9 mouse cellular contexts compared by ENCODE assay signal in the genomic region with DNA sequence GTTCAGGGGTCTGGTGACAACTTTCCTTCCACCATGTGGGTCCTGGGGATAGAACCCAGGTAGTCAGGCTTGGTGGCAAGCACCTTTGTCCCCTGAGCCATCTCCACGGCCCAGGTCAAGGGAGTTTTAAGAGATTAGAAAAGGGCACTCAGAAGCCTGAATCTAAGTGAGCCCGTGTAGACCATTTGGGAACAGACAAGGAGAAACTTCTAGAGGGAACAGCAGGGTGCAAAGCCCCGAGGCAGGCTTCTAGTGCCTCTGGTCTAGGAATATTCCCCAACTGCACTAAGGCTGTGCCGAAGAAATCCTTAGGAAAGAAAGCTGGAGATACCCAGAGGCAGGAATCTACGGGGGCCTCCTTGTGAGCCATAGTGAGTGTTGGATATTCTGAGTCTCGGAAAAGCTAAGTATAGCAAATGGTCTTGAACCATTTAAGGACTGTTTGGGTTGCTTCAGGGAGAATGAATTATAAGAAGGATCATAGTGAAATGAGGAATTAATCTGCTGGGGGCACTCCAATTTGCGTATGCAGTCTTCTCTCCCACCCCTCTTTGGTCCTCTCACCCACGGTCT. TPM values are rescaled to one million over a fixed set of nuclear protein-coding genes. Genes with fewer than 3 reads are reported as not detected.
DNase-seq lines count a peak whose midpoint lies in the region; ATAC-seq and TF ChIP-seq lines count a peak whose summit lies in the region.
"Had no signal": no experiment of that assay in that cellular context is flagged by ENCODE, and none has a peak within 500 bp of the region (broad histone marks: within the 10 kb centered on the region; RNA-seq: fewer than 3 reads in every experiment).

No protein-coding gene starts in this region.

- WGBS in kidney, postnatal 0 days = 52% methylated on average over 8 of the region's 8 CpGs
- WGBS in forebrain, embryonic 12.5 days = 43% methylated on average over 8 of the region's 8 CpGs
- 39% methylated on average over 8 of the region's 8 CpGs for WGBS in hindbrain, postnatal 0 days
- 49% methylated on average over 8 of the region's 8 CpGs for WGBS in neural tube, embryonic 12.5 days
- WGBS in lung, postnatal 0 days = 52% methylated on average over 8 of the region's 8 CpGs

- DNase-seq in kidney, postnatal 0 days (ENCODE audit: low spot score) = no peak
- no peak for DNase-seq in kidney, postnatal 4 days
- DNase-seq in hindbrain, postnatal 0 days (ENCODE audit: low spot score) = no peak
- DNase-seq in thymus, postnatal 14 days = no peak
- no peak for DNase-seq in lung, postnatal 36 days
- no peak for DNase-seq in lung, postnatal 0 days (ENCODE audit: low spot score)

- peaks cover 26% of the 10 kb centered on the region for H3K27me3 ChIP-seq in kidney, postnatal 0 days (ENCODE audit: insufficient read depth, low read length)
- peaks cover 95% of the 10 kb centered on the region for H3K27me3 ChIP-seq in forebrain, embryonic 12.5 days
- H3K27me3 ChIP-seq in hindbrain, postnatal 0 days (ENCODE audit: insufficient read depth, low read length) = peaks cover 8% of the 10 kb centered on the region; the same call in 1 of the 2 replicates
- peaks cover 82% of the 10 kb centered on the region for H3K27me3 ChIP-seq in neural tube, embryonic 12.5 days (replicated peaks)
- peaks cover 52% of the 10 kb centered on the region for H3K27me3 ChIP-seq in lung, postnatal 0 days (replicated peaks; ENCODE audit: insufficient read depth, low read length)

- H3K9me3 ChIP-seq in kidney, postnatal 0 days (replicated peaks; ENCODE audit: low read length) = no peaks in the 10 kb centered on the region
- H3K9me3 ChIP-seq in forebrain, embryonic 12.5 days = no peaks in the 10 kb centered on the region
- H3K9me3 ChIP-seq in hindbrain, postnatal 0 days (ENCODE audit: low read length) = no peaks in the 10 kb centered on the region
- H3K9me3 ChIP-seq in neural tube, embryonic 12.5 days = no peaks in the 10 kb centered on the region
- H3K9me3 ChIP-seq in lung, postnatal 0 days (ENCODE audit: low read length) = no peaks in the 10 kb centered on the region

- H3K27ac ChIP-seq in kidney, postnatal 0 days = no peak overlapping the region
- no peak overlapping the region for H3K27ac ChIP-seq in forebrain, embryonic 12.5 days
- peak overlapping the region; percentile 78 for H3K27ac ChIP-seq in hindbrain, postnatal 0 days
- no peak overlapping the region for H3K27ac ChIP-seq in neural tube, embryonic 12.5 days
- H3K27ac ChIP-seq in lung, postnatal 0 days (ENCODE audit: low read length) = no peak overlapping the region

- no peak for ATAC-seq in kidney, postnatal 0 days (replicated peaks; ENCODE audit: low FRiP score, low read depth)
- no peak for ATAC-seq in forebrain, embryonic 12.5 days (ENCODE audit: low FRiP score)
- no peak for ATAC-seq in hindbrain, postnatal 0 days
- ATAC-seq in neural tube, embryonic 12.5 days (ENCODE audit: low FRiP score, low read depth) = no peak
- ATAC-seq in lung, postnatal 0 days = no peak

- peak overlapping the region; percentile 99; the same call in 1 of the 2 replicates for H3K4me2 ChIP-seq in kidney, postnatal 0 days (ENCODE audit: low read length)
- H3K4me2 ChIP-seq in forebrain, embryonic 12.5 days = peak overlapping the region; percentile 100
- peak overlapping the region; percentile 85 for H3K4me2 ChIP-seq in hindbrain, postnatal 0 days (ENCODE audit: low read depth, low read length)
- H3K4me2 ChIP-seq in neural tube, embryonic 12.5 days (replicated peaks) = peak overlapping the region; percentile 99
- H3K4me2 ChIP-seq in lung, postnatal 0 days (replicated peaks; ENCODE audit: low read depth, low read length) = no peak overlapping the region; the same call in 1 of the 2 replicates

- TF ChIP-seq CTCF in kidney, postnatal 0 days (IDR thresholded peaks at IDR 0.05; ENCODE audit: low read depth) = no peak
- no peak for TF ChIP-seq CTCF in hindbrain, postnatal 0 days (IDR thresholded peaks at IDR 0.05; ENCODE audit: low read depth)
- no peak for TF ChIP-seq CTCF in lung, postnatal 0 days (IDR thresholded peaks at IDR 0.05)

- H3K4me1 ChIP-seq in kidney, postnatal 0 days (replicated peaks; ENCODE audit: insufficient read depth, low read length) = peaks cover 10% of the 10 kb centered on the region
- H3K4me1 ChIP-seq in forebrain, embryonic 12.5 days = peaks cover 30% of the 10 kb centered on the region
- 0 out of 2 replicates have a peak, but pooled peaks cover 5% of the 10 kb centered on the region for H3K4me1 ChIP-seq in hindbrain, postnatal 0 days (ENCODE audit: insufficient read depth, low read length)
- peaks cover 10% of the 10 kb centered on the region; the same call in 1 of the 2 replicates for H3K4me1 ChIP-seq in neural tube, embryonic 12.5 days
- peaks cover 8% of the 10 kb centered on the region for H3K4me1 ChIP-seq in lung, postnatal 0 days (ENCODE audit: insufficient read depth, low read depth, low read length)

- peak overlapping the region; percentile 57; the same call in 1 of the 2 replicates for H3K9ac ChIP-seq in kidney, postnatal 0 days (ENCODE audit: low read depth, low read length)
- H3K9ac ChIP-seq in forebrain, embryonic 12.5 days = peak overlapping the region; percentile 80
- peak overlapping the region; percentile 80 for H3K9ac ChIP-seq in hindbrain, postnatal 0 days (replicated peaks; ENCODE audit: low read length)
- H3K9ac ChIP-seq in neural tube, embryonic 12.5 days = no peak overlapping the region
- no peak overlapping the region for H3K9ac ChIP-seq in lung, postnatal 0 days (replicated peaks; ENCODE audit: low read depth)

- TF ChIP-seq EP300 in lung, postnatal 0 days (IDR thresholded peaks at IDR 0.05) = no peak

- no peaks in the 10 kb centered on the region for H3K36me3 ChIP-seq in kidney, postnatal 0 days (ENCODE audit: insufficient read depth, low read length)
- H3K36me3 ChIP-seq in forebrain, embryonic 12.5 days (replicated peaks) = no peaks in the 10 kb centered on the region
- H3K36me3 ChIP-seq in hindbrain, postnatal 0 days (ENCODE audit: insufficient read depth, low read length) = 0 out of 2 replicates have a peak, but pooled peaks cover 3% of the 10 kb centered on the region
- no peaks in the 10 kb centered on the region for H3K36me3 ChIP-seq in neural tube, embryonic 12.5 days
- no peaks in the 10 kb centered on the region for H3K36me3 ChIP-seq in lung, postnatal 0 days (ENCODE audit: insufficient read depth, low read length)

- 0 out of 2 replicates have a peak overlapping the region, but pooled peaks have one; percentile 51 for H3K4me3 ChIP-seq in kidney, postnatal 0 days (replicated peaks; ENCODE audit: low read depth, low read length)
- peak overlapping the region; percentile 65 for H3K4me3 ChIP-seq in forebrain, embryonic 12.5 days (replicated peaks)
- peak overlapping the region; percentile 73 for H3K4me3 ChIP-seq in hindbrain, postnatal 0 days (ENCODE audit: low read length)
- no peak overlapping the region for H3K4me3 ChIP-seq in neural tube, embryonic 12.5 days
- H3K4me3 ChIP-seq in lung, postnatal 0 days (ENCODE audit: low read depth, low read length) = no peak overlapping the region

RNA-seq across cellular contexts. Expression of gene Pianp, which starts 0.6 kb away (rescaled TPM):
- 2.0 and 2.1 TPM in 2 replicates for polyA plus RNA-seq in kidney, postnatal 0 days (2015; fragmentation: Nextera tagmentation; extraction: Ambion mirVana)
- polyA plus RNA-seq in forebrain, embryonic 12.5 days (2016; fragmentation: Nextera tagmentation; extraction: Ambion mirVana) = 6.9 and 8.2 TPM in 2 replicates
- total RNA-seq in hindbrain, postnatal 0 days (2014; rRNA removed) = 24.1 and 32.9 TPM in 2 replicates
- 58.9 and 65.4 TPM in 2 replicates for polyA plus RNA-seq in hindbrain, postnatal 0 days (2015; fragmentation: Nextera tagmentation; extraction: Ambion mirVana)
- polyA plus RNA-seq in neural tube, embryonic 12.5 days (2016; fragmentation: Nextera tagmentation; extraction: Ambion mirVana) = 9.8 and 10.0 TPM in 2 replicates
- 0.29 and 0.35 TPM in 2 replicates for polyA plus RNA-seq in lung, postnatal 0 days (2015; fragmentation: Nextera tagmentation; extraction: Ambion mirVana)
- total RNA-seq: monocyte, adult 5-6 weeks had no signal

RNA-seq across cellular contexts. Expression of gene Zfp384, which starts 13.0 kb away (rescaled TPM):
- 11.3 and 11.4 TPM in 2 replicates for polyA plus RNA-seq in kidney, postnatal 0 days (2015; fragmentation: Nextera tagmentation; extraction: Ambion mirVana)
- polyA plus RNA-seq in forebrain, embryonic 12.5 days (2016; fragmentation: Nextera tagmentation; extraction: Ambion mirVana) = 16.7 and 19.1 TPM in 2 replicates
- total RNA-seq in hindbrain, postnatal 0 days (2014; rRNA removed) = 37.3 and 38.6 TPM in 2 replicates
- polyA plus RNA-seq in hindbrain, postnatal 0 days (2015; fragmentation: Nextera tagmentation; extraction: Ambion mirVana) = 10.3 and 11.6 TPM in 2 replicates
- 17.0 and 19.1 TPM in 2 replicates for polyA plus RNA-seq in neural tube, embryonic 12.5 days (2016; fragmentation: Nextera tagmentation; extraction: Ambion mirVana)
- polyA plus RNA-seq in lung, postnatal 0 days (2015; fragmentation: Nextera tagmentation; extraction: Ambion mirVana) = 8.6 and 9.9 TPM in 2 replicates

RNA-seq across cellular contexts. Expression of gene Cops7a, which starts 30.6 kb away (rescaled TPM):
- polyA plus RNA-seq in kidney, postnatal 0 days (2015; fragmentation: Nextera tagmentation; extraction: Ambion mirVana) = 153 and 157 TPM in 2 replicates
- polyA plus RNA-seq in forebrain, embryonic 12.5 days (2016; fragmentation: Nextera tagmentation; extraction: Ambion mirVana) = 104 and 110 TPM in 2 replicates
- total RNA-seq in hindbrain, postnatal 0 days (2014; rRNA removed) = 113 and 146 TPM in 2 replicates
- 97.1 and 101 TPM in 2 replicates for polyA plus RNA-seq in hindbrain, postnatal 0 days (2015; fragmentation: Nextera tagmentation; extraction: Ambion mirVana)
- polyA plus RNA-seq in neural tube, embryonic 12.5 days (2016; fragmentation: Nextera tagmentation; extraction: Ambion mirVana) = 91.5 and 99.8 TPM in 2 replicates
- 112 and 118 TPM in 2 replicates for polyA plus RNA-seq in lung, postnatal 0 days (2015; fragmentation: Nextera tagmentation; extraction: Ambion mirVana)

RNA-seq across cellular contexts. Expression of gene Ing4, which starts 43.6 kb away (rescaled TPM):
- polyA plus RNA-seq in kidney, postnatal 0 days (2015; fragmentation: Nextera tagmentation; extraction: Ambion mirVana) = 118 and 119 TPM in 2 replicates
- 163 and 164 TPM in 2 replicates for polyA plus RNA-seq in forebrain, embryonic 12.5 days (2016; fragmentation: Nextera tagmentation; extraction: Ambion mirVana)
- total RNA-seq in hindbrain, postnatal 0 days (2014; rRNA removed) = 60.7 and 78.3 TPM in 2 replicates
- polyA plus RNA-seq in hindbrain, postnatal 0 days (2015; fragmentation: Nextera tagmentation; extraction: Ambion mirVana) = 97.6 and 102 TPM in 2 replicates
- 151 and 156 TPM in 2 replicates for polyA plus RNA-seq in neural tube, embryonic 12.5 days (2016; fragmentation: Nextera tagmentation; extraction: Ambion mirVana)
- 100 and 104 TPM in 2 replicates for polyA plus RNA-seq in lung, postnatal 0 days (2015; fragmentation: Nextera tagmentation; extraction: Ambion mirVana)

RNA-seq across cellular contexts. Expression of gene Acrbp, which starts 53.6 kb away (rescaled TPM):
- 4.2 and 4.5 TPM in 2 replicates for polyA plus RNA-seq in kidney, postnatal 0 days (2015; fragmentation: Nextera tagmentation; extraction: Ambion mirVana)
- 14.7 and 17.7 TPM in 2 replicates for polyA plus RNA-seq in forebrain, embryonic 12.5 days (2016; fragmentation: Nextera tagmentation; extraction: Ambion mirVana)
- 10.5 and 17.3 TPM in 2 replicates for total RNA-seq in hindbrain, postnatal 0 days (2014; rRNA removed)
- 12.2 and 17.5 TPM in 2 replicates for polyA plus RNA-seq in hindbrain, postnatal 0 days (2015; fragmentation: Nextera tagmentation; extraction: Ambion mirVana)
- polyA plus RNA-seq in neural tube, embryonic 12.5 days (2016; fragmentation: Nextera tagmentation; extraction: Ambion mirVana) = 15.1 and 15.3 TPM in 2 replicates
- 4.1 and 4.4 TPM in 2 replicates for polyA plus RNA-seq in lung, postnatal 0 days (2015; fragmentation: Nextera tagmentation; extraction: Ambion mirVana)

Comparison
In these comparisons a context has a peak if more than half of its experiments do, and no peak if none do; other contexts are left out.
1. H3K4me3 ChIP-seq: peak in kidney, postnatal 0 days (single experiment), forebrain, embryonic 12.5 days (single experiment) and hindbrain, postnatal 0 days (single experiment); none in neural tube, embryonic 12.5 days (single experiment) and lung, postnatal 0 days (single experiment).
2. H3K9ac ChIP-seq: peak in kidney, postnatal 0 days (single experiment), forebrain, embryonic 12.5 days (single experiment) and hindbrain, postnatal 0 days (single experiment); none in neural tube, embryonic 12.5 days (single experiment) and lung, postnatal 0 days (single experiment).